Mouse (Mus musculus) spleen, adult 12 weeks (tissue): ENCODE results near the gene Ptprm.

Source experiments
- DNase-seq: peaks from one replicate; pipeline ENCODE4 v3.0.0; 2022; ENCODE audit warnings: low spot score

Gene Ptprm

DNA sequence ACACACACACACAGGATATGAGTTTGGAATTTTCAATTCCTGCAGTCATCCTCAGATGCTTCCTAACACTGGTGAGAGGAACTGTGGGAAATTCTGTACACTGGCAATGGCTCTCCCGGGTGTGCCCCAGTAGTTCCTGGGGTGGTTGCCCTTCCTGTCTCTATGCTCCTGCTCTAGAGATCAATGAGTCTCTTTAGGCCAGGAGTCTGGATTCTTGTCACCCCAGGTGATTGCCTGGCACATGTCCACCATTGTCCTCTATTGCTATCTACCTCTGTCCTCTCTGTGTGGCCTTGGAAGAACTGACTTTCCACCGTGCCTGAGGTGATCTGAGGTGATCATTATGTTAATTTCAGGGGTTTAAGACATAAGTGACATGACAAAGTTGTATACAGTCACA, 10.8 kb downstream of the Ptprm start:
- no peak for DNase-seq

DNA sequence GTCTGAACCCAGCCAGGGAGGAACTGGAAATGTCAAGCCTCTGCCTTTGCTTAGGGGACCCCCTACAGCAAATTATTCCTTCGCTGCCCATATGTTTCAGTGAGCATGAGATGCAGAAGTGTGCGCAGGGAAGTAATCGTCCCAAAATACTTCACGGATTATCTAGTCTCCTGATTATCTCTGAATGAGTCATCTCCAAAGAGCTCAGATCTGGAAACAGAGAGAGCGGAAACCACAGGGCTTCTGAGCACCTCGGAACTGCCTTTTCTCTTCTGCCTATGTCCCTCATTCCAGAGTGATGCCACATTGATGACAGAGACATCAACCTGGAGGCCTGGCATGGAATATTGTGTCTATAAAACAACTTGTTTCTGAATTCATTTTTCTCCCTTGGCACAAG, 11.3 kb downstream of the Ptprm start:
- no peak for DNase-seq

- no peak for DNase-seq
These were observed 13.9 kb downstream of the Ptprm start for GRCm38 (mm10) chr17:67340362-67340761.

GRCm38 (mm10) chr17:67339569-67339968, 14.7 kb downstream of the Ptprm start:
- no peak for DNase-seq

DNA sequence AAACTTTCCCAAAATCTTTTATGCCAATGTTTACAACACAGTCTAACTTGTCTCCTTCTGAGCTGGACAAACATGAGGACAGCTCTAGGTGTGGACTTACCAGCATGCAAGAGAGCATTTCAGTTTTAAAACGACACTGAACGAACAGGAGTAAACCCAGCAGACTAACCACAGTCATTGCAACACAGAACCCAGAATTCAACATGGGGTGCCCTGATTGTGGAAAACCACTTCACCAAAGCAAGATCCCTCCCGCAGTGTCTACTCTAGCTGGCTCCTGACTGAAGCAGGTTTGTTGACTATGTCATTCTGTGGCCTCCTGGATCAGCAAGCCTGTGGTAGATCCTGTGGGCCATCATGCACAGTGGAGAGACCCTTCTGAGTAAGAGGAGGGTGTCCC, 19.9 kb downstream of the Ptprm start:
- DNase-seq, result no peak

DNA sequence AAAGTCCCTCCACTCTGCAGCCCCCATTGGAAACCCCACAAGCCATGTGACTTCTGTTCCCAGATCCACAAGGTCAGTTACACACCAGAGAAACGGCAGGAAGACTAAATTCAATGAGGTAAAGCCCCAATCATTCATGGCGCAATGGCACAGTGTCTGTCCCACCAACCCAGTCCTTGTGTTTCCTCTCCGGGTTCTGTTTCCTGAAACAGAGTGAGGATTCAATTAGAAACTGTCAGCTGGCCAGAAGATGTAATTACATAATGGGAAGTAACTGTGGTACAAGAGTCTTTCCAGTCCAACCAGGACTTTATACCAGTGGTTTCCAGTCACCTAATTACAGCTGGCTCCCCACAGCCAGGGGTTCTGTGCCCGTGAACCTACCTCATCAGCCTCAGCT, 24.8 kb downstream of the Ptprm start:
- DNase-seq, result no peak

DNA sequence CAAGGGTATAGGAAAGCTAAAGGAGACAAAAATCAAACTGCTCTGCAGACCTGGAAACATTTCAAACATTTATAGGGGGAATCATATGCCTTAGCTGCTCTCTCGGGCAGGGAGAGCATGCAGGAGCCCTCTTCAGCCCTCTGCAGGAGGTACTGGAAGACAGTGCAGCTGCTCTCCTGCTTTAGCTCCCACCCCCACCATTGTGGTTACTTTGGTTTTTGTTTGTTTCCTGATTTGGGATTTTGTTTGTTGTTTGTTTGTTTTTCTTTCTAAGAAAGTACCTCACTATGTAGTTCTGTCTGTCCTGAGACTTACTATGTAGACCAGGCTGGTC, 29.8 kb downstream of the Ptprm start:
- no peak for DNase-seq

GRCm38 (mm10) chr17:67323777-67324498, 30.3 kb downstream of the Ptprm start:
- no peak for DNase-seq

- no peak for DNase-seq
These were observed 39.6 kb downstream of the Ptprm start for GRCm38 (mm10) chr17:67314491-67315205.

- DNase-seq, result no peak
These were observed 45.8 kb downstream of the Ptprm start for GRCm38 (mm10) chr17:67308421-67308820.

GRCm38 (mm10) chr17:67306066-67306845, 48.0 kb downstream of the Ptprm start:
- no peak for DNase-seq

DNA sequence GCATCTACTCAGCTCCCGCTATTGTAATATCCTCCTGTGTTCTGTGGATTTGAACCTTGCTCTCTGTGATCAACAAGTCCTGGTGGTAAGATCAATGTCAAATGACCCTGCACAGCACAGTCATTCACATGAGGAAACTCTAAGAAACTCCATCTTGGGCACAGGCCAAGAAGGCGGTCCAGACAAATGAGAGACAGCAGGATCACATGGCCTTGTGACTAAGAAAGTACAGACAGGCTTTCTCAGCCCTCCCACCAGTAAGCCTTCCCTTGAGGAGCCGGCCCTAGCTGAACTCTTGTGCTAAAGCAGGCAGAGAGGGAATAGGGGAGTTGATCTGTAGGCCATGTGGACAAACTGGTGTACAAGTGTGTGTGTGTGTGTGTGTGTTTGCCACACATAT, 49.4 kb downstream of the Ptprm start:
- no peak for DNase-seq

DNA sequence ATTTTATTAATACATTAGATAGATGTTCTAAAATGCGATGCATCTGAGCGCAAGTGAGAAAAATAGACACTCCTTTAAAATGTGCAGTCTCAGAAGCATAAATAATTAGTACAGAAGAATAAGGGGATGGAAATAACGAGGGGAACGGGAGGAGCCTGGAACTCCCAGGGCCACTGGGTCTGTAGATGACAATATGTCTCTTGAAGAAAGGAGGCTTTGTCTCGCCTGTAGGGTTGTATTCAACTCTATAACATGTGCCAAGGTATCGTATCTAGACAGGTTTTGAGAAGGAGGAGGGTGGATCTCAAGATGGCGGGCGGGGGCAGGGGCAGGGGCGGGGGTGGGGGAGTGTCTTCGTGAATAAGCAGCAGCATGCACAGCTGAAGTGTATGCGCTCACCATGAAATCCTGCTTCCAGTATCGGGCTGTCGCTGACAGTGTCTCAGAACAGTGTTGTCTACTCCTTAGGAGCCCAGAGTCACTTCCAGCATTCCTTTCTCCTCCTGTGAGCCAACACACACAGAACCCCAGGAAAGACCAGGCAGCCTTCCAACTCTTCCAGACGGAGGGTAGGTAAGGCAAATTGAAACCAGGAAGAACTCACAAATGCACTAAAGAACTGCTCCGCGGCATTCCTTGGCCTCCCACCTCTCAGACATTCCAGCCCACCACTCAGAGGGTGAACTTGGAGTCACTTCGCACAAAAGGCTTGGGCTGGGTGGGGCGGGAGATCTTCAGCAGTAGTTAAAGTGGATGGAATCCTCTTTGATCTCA, 50.7 kb downstream of the Ptprm start:
- DNase-seq, result no peak

- no peak for DNase-seq
These were observed 51.7 kb downstream of the Ptprm start for GRCm38 (mm10) chr17:67302569-67302968.

DNA sequence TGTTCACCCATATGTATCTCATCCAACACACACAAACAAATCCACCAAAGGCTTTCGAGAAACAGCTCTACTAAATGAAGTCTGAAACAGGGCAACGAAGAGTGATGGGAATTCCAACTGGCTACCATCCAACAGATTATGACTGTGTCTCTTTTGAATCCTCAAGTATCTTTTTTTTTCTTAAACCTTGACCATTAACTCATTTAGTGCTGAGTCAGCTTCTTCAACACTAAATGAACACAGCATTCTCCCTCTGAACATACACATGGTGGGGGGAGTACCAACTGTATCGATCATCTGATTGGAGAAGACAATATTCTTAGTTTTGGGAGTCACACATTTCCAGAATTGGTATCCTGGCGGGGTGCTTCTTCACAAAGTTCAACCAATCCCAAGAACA, 52.2 kb downstream of the Ptprm start:
- no peak for DNase-seq

GRCm38 (mm10) chr17:67301367-67301766, 52.9 kb downstream of the Ptprm start:
- DNase-seq, result no peak

- DNase-seq, result no peak
These were observed 55.9 kb downstream of the Ptprm start for GRCm38 (mm10) chr17:67298269-67298798.

DNA sequence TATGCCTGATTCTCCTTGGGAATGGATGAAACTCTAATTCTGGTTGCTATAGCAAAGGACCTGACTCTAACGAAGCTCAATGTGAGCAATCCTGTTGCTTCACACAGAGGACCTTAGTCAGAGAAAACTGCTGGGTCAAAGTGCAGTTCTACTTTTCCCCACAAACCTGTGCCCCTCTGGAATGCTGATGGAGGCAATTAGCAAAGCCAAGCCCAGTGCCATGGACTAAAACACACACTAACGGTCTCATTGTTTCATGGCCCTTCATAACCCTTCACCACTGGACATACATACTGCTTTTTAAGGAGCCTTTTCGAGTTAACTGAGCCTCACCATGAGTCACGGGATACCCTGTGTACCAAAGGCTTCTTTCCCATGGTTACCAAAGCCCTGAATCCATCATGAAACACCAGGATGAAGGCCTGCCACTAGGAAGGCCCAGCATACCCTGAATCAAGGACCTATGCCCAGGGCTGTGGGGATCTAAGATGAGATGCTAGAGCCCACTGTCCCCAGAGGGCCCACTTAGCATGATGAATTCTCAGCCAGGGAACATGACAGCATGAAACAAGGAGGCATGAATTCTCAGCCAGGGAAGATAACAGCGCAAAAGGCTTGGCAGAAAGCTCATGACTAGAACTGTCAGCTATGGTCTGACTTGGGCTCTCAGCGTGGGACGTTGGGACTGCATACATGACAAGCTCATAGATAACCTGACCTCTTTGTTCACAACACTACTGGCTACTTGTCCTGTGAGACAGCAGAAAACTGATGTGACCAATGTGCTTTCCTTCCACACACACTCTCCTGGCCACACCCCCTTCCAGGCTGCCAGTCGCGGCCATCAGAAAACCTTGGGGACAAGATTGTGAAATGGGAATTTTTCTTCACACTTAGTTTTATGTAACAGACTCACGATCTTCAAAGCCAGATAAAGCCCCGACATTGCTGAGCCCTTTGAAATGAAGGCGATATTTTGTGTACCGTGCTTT, 57.4 kb downstream of the Ptprm start:
- DNase-seq, result no peak

DNA sequence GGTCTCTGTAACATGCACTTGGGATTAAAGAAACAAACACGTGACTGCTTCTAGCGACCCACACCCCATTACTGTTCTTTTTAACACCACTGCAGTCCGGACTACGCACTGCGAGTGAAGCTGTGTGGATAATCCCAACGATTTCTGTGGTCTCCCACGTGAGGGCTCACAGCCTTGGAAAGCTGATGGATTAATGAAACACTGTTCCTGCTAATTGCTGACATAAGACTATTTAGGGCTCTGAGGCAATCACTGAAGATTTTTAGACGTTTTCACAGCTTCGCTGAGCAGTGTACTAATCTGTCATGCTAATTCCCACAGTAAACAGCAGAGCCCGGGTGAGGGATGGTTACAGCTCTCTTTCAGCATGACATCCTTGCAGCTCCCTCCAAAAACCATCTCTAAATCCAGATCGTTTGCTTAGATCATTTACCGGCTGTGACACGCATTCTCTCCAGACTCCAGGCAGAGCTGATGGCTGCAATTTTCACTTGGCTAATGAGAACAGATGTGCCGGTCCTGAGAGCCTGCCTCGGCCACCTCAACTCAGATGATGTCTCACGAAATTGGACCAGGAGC, 63.5 kb downstream of the Ptprm start:
- DNase-seq, result no peak

GRCm38 (mm10) chr17:67287501-67287900, 66.8 kb downstream of the Ptprm start:
- DNase-seq, result no peak
